Mouse (Mus musculus) liver, embryonic 11.5 days (tissue): ENCODE measurements around the gene Atpif1. TPM values are rescaled to one million over a fixed set of nuclear protein-coding genes. Genes with fewer than 3 reads are reported as not detected.
A peak's percentile ranks its signal among the peaks of the same experiment; 100 is the strongest.

Source experiments
- ATAC-seq: fragments of 200-750 bp; cut with Nextera tagmentation; replicated peaks from 2 replicates; pipeline ENCODE4 v1.8.0; 2017; ENCODE audit warnings: moderate number of reproducible peaks, mild to moderate bottlenecking, moderate TSS enrichment, moderate library complexity; ENCODE audit not compliant: low FRiP score
- DNase-seq: peaks from one replicate; pipeline ENCODE4 v3.0.0-alpha.2; 2017; ENCODE audit warnings: low spot score
- H3K27ac ChIP-seq: fragments of 300-500 bp; sonication (generic); 2 replicates; pipeline ENCODE4 v1.5.1; 2014; ENCODE audit warnings: mild to moderate bottlenecking, low read depth, low read length, control low read depth
- H3K27me3 ChIP-seq: fragments of 300-500 bp; sonication (generic); replicated peaks from 2 replicates; pipeline ENCODE4 v1.6.1; 2014; ENCODE audit warnings: low read length, mixed read lengths; ENCODE audit not compliant: control insufficient read depth, insufficient read depth
- H3K36me3 ChIP-seq: fragments of 300-500 bp; sonication (generic); 2 replicates; pipeline ENCODE4 v1.6.1; 2014; ENCODE audit warnings: mild to moderate bottlenecking, low read length, moderate library complexity, mixed read lengths; ENCODE audit not compliant: control insufficient read depth, insufficient read depth
- H3K4me1 ChIP-seq: fragments of 300-500 bp; sonication (generic); replicated peaks from 2 replicates; pipeline ENCODE4 v1.6.1; 2014; ENCODE audit warnings: low read length, mixed read lengths; ENCODE audit not compliant: control insufficient read depth, insufficient read depth
- H3K4me2 ChIP-seq: fragments of 300-500 bp; sonication (generic); 2 replicates; pipeline ENCODE4 v1.6.1; 2014; ENCODE audit warnings: mild to moderate bottlenecking, control low read depth, moderate library complexity
- H3K4me3 ChIP-seq: fragments of 300-500 bp; sonication (generic); 2 replicates; pipeline ENCODE4 v1.5.1; 2014; ENCODE audit warnings: low read depth, low read length, control low read depth
- H3K9ac ChIP-seq: fragments of 300-500 bp; sonication (generic); 2 replicates; pipeline ENCODE4 v1.6.1; 2014; ENCODE audit warnings: low read depth, low read length, control low read depth
- H3K9me3 ChIP-seq: fragments of 300-500 bp; sonication (generic); 2 replicates; pipeline ENCODE4 v1.6.1; 2016; ENCODE audit warnings: low read length, inconsistent platforms, mixed read lengths; ENCODE audit not compliant: control insufficient read depth
- WGBS: fragments of 180-500 bp; shearing (Covaris S2); extraction: QIAGEN DNeasy Blood & Tissue Kit; methylation state at CpG from one replicate; pipeline ENCODE4 v1.1.7; 2014; 5-methylcytosine and 5-hydroxymethylcytosine counted together
- polyA plus RNA-seq: library from polyadenylated mRNA; unstranded; fragments of >200 nt; fragmentation: Nextera tagmentation; extraction: Ambion mirVana; gene quantifications from 2 replicates; pipeline ENCODE4 v1.2.1, GENCODE M21; 2014

Atpif1 gene
- polyA plus RNA-seq, 1 experiment from 2014 or later: 1,952 TPM

DNA sequence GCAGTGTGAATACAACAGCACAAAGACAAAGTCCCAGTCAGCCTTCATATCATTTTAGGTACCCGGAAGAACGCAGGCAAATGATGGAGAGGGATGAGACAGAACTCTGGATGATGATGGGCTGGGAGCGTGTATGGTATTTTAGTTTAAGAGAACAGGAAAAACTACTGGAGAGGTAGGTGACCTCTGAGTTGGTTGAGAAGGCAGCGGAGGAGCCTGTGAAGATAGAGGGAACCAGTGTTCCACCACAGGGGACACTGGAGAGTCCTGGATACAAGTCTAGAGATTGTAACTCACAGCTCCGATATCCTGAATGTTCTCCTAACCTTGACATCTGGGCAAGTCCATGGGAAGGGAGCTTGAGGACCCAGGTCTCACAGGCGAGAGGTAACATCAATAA lies 27.2 kb downstream of the Atpif1 start:
- ATAC-seq (no peak), DNase-seq (no peak)
- H3K27ac ChIP-seq: no peak overlapping the region
- 84% methylated on average over 6 of the region's 6 CpGs for WGBS
- no peak overlapping the region for H3K9ac ChIP-seq
- H3K4me1 ChIP-seq: peaks cover 55% of the 10 kb centered on the region
- no peak overlapping the region for H3K4me2 ChIP-seq
- H3K36me3 ChIP-seq: no peaks in the 10 kb centered on the region
- no peaks in the 10 kb centered on the region for H3K9me3 ChIP-seq
- H3K27me3 ChIP-seq: no peaks in the 10 kb centered on the region
- no peak overlapping the region for H3K4me3 ChIP-seq

DNA sequence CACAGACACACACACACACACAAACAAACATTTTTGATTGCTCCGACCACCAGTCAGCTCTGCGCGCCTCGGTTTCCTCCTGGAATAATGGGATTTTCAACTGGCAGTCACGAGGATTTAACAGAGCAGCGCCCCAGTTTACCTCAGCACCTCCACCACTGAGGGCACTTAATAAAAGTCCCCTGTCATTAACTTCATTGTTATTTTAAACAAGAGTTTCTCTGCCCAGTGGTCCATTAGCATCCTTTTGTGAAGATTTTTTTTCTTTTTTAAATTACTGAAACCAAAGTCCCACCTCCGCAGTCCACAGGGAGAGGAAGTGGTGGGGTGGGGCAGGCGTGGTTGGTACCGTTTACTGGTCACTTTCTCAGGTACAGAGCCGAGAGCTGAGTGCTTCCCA lies 27.7 kb downstream of the Atpif1 start:
- peak overlapping the region; percentile 43; the same call in 1 of the 2 replicates for H3K4me2 ChIP-seq
- H3K36me3 ChIP-seq: no peaks in the 10 kb centered on the region
- no peak overlapping the region for H3K9ac ChIP-seq
- ATAC-seq (no peak), DNase-seq (no peak)
- no peaks in the 10 kb centered on the region for H3K27me3 ChIP-seq
- no peak overlapping the region for H3K4me3 ChIP-seq
- 49% methylated on average over 10 of the region's 10 CpGs for WGBS
- peak overlapping the region; percentile 56; the same call in 1 of the 2 replicates for H3K27ac ChIP-seq
- H3K4me1 ChIP-seq: peaks cover 54% of the 10 kb centered on the region
- H3K9me3 ChIP-seq: no peaks in the 10 kb centered on the region

DNA sequence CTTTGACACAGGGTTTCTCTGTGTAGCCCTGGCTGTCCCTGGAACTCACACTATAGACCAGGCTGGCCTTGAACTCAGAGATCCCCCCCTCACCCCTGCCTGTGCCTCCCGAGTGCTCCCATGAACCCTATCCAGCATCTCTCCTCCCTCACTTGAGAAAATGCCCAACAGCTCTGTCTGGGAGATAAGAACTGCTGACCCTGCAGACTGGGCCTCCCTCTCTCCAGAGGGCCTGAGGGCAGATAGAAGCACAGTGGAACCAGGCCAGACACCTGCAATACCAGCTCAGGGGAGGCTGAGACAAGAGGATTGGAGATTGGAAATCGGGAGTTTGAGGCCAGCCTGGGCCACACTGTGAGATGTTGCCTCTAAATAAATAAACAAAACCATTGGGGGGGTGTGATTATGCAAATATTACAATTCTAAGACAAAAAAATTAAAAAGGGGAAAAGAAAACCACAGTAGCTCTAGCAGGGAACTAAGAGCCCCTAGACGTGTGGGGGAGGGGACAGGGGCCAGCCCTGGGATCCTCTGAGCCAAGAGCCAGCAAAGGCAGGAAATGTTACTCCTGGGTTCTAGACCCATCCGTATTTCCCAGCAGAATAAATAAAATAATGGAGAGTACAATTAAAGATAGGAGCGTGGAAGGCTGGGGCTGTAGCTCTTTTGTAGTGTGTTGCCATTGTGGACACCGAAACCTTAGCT lies 28.3 kb downstream of the Atpif1 start:
- Histone ChIP-seq H3K4me3 (no peak overlapping the region), H3K9ac (0 out of 2 replicates have a peak overlapping the region, but pooled peaks have one; percentile 5), H3K27me3 (no peaks in the 10 kb centered on the region), H3K36me3 (no peaks in the 10 kb centered on the region), H3K4me2 (peak overlapping the region; percentile 43), H3K9me3 (no peaks in the 10 kb centered on the region), H3K4me1 (peaks cover 50% of the 10 kb centered on the region), H3K27ac (peak overlapping the region; percentile 56; the same call in 1 of the 2 replicates)
- 44% methylated on average over 6 of the region's 6 CpGs for WGBS
- ATAC-seq (0 out of 2 replicates have a peak, but pooled peaks have one; percentile 29), DNase-seq (no peak)

DNA sequence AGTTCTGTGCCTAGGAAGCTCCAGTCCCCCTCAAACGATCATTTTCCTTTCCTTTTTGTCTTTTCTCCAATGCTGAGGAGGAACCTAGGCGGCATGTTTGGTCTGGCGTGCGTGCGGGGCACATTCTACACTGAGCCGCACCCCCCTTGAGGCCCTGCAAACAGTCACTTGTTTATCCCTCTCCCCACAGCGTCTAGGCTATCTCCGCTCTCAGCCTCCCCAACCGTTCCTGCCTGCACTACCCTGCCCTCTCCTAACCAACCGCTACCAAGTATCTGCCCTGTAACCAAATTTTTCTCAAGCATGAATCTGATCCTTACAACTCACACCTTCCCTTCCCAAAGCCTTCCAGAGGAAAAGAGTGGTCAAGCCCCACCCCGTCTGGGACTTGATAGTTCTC lies 30.1 kb downstream of the Atpif1 start:
- Histone ChIP-seq H3K4me1 (peaks cover 44% of the 10 kb centered on the region), H3K27me3 (no peaks in the 10 kb centered on the region), H3K36me3 (peaks cover 9% of the 10 kb centered on the region; the same call in 1 of the 2 replicates), H3K9ac (peak overlapping the region; percentile 35; the same call in 1 of the 2 replicates), H3K4me3 (no peak overlapping the region; the same call in 1 of the 2 replicates), H3K27ac (peak overlapping the region; percentile 74), H3K9me3 (no peaks in the 10 kb centered on the region), H3K4me2 (peak overlapping the region; percentile 55)
- WGBS: 56% methylated on average over 11 of the region's 11 CpGs
- ATAC-seq (peak; percentile 91), DNase-seq (no peak)

DNA sequence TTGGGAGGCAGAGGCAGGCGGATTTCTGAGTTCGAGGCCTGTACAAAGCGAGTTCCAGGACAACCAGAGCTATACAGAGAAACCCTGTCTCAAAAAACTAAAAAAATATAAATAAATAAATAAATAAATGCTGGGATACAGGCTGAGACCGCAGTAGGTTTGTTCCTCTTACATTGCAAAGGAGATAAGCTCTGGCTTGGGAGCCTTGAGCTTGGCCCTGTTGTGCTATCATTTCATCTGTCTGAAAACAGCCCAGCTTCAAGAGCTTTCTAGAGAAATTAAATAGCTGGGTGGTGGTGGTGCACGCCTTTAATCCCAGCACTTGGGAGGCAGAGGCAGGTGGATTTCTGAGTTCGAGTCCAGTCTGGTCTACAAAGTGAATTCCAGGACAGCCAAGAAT lies 31.8 kb downstream of the Atpif1 start:
- no peak overlapping the region for H3K4me2 ChIP-seq
- H3K4me3 ChIP-seq: no peak overlapping the region
- no peak overlapping the region for H3K27ac ChIP-seq
- peaks cover 33% of the 10 kb centered on the region for H3K4me1 ChIP-seq
- 85% methylated on average over 6 of the region's 6 CpGs for WGBS
- H3K9ac ChIP-seq: no peak overlapping the region
- H3K9me3 ChIP-seq: no peaks in the 10 kb centered on the region
- DNase-seq: no peak
- H3K27me3 ChIP-seq: no peaks in the 10 kb centered on the region
- no peak for ATAC-seq
- peaks cover 17% of the 10 kb centered on the region; the same call in 1 of the 2 replicates for H3K36me3 ChIP-seq

DNA sequence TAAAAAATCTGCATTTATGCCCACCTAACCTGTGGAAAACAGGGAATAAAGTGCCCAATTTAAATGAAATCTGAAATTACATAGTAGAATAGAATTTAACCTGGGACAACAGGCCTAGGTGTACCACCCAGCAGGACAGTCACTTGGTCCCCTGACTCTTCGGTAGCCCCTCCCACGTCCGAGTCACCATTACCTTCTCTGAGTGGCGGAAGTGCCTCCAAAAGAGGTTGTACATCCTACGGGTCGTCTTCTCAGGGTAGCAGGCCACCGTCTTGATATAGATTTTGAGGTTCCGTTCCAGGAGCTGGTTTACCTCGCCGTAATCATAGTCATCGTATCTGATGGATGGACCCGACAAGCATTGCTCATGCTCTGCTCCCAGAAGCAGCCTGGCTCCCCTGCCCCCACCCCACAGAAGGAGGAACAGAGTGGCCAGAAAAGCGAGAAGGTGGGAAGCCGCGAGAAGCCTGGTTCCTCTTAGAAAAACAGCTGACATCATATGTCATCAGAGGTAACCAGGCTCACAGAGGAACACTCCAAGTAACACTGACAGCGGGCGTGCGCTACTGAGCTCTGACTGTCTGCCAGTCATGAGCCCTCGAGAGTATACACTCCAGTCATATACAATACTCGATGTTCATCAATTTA lies 39.1 kb downstream of the Atpif1 start:
- Histone ChIP-seq H3K36me3 (peaks cover 18% of the 10 kb centered on the region; the same call in 1 of the 2 replicates), H3K4me3 (no peak overlapping the region), H3K9me3 (no peaks in the 10 kb centered on the region), H3K9ac (no peak overlapping the region), H3K4me1 (peaks cover 3% of the 10 kb centered on the region), H3K27me3 (no peaks in the 10 kb centered on the region), H3K27ac (no peak overlapping the region), H3K4me2 (no peak overlapping the region)
- WGBS: 68% methylated on average over 20 of the region's 20 CpGs
- DNase-seq (no peak), ATAC-seq (no peak)

DNA sequence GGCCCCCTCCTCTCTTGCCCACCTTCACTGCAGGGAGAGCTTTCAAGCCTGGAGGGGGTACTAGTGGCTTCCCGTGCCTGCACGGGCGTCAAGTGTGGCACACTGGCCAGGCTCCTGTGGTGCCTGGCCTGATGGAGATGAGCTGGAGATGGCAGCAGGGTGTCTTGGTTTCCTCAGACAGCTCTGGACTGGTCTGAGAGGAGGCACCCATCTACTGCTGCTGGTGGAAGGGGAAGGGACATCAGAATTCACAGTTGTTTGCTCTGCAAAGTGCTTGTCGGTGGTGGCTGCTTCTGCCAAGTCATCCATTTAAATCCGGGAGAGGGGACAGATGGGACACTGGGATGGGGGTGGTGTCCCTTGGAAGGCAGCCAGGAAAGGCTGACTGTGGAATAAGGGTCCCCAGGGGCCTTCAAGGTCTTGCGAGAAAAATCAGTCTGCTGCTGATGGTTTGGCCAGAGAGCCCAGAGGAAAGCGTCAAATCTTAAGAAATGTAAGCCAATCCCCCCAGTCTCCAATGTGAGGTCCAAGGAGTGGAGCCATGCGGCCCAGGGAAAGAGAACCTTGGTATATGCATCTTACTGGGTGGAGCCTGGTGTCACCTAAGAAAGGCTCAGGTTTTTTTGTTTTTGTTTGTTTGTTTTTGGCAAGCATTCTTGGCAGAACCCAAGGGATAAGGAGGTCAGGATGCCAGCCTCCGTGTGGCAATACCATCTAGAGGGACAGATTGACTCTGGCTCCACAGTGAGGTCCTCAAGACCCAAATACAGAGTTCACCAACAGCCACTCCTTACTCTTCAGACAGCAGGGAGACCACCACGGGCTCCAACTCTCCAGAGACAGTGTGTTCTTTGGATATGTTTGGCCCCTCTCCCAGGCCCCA lies 41.0 kb downstream of the Atpif1 start:
- no peak overlapping the region for H3K4me3 ChIP-seq
- no peaks in the 10 kb centered on the region for H3K9me3 ChIP-seq
- H3K9ac ChIP-seq: no peak overlapping the region
- ATAC-seq (no peak), DNase-seq (no peak)
- no peak overlapping the region for H3K4me2 ChIP-seq
- WGBS: 71% methylated on average over 10 of the region's 10 CpGs
- H3K27me3 ChIP-seq: no peaks in the 10 kb centered on the region
- H3K4me1 ChIP-seq: peaks cover 3% of the 10 kb centered on the region; the same call in 1 of the 2 replicates
- H3K36me3 ChIP-seq: peaks cover 5% of the 10 kb centered on the region; the same call in 1 of the 2 replicates
- H3K27ac ChIP-seq: no peak overlapping the region

DNA sequence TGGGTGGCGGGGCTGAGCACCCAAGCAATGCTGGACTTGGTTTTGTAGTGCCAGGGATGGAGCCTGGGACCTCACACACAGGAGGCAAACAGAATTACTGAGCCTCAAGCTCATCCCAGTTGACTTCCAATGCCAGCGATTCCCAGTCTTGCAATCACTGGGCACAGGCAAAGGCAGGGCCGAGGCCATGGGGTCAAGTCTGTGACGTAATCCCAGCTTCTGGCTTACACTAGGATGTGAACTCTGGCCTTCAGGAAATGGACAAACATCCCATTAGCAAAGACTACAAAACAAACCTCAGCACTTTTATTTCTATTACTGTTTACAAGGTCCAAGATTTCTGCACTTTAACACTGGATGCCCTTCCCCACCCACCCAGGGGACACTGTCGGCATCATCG lies 41.7 kb downstream of the Atpif1 start:
- no peaks in the 10 kb centered on the region for H3K27me3 ChIP-seq
- peaks cover 2% of the 10 kb centered on the region; the same call in 1 of the 2 replicates for H3K36me3 ChIP-seq
- H3K4me3 ChIP-seq: no peak overlapping the region
- H3K9ac ChIP-seq: no peak overlapping the region
- H3K27ac ChIP-seq: no peak overlapping the region
- no peak for DNase-seq
- no peaks in the 10 kb centered on the region for H3K9me3 ChIP-seq
- 69% methylated on average over 6 of the region's 6 CpGs for WGBS
- H3K4me2 ChIP-seq: no peak overlapping the region
- 0 out of 2 replicates have a peak, but pooled peaks have one; percentile 29 for ATAC-seq
- H3K4me1 ChIP-seq: peaks cover 3% of the 10 kb centered on the region; the same call in 1 of the 2 replicates
